Comparison of ENCODE assay signal across 12 mouse cellular contexts in the genomic region with DNA sequence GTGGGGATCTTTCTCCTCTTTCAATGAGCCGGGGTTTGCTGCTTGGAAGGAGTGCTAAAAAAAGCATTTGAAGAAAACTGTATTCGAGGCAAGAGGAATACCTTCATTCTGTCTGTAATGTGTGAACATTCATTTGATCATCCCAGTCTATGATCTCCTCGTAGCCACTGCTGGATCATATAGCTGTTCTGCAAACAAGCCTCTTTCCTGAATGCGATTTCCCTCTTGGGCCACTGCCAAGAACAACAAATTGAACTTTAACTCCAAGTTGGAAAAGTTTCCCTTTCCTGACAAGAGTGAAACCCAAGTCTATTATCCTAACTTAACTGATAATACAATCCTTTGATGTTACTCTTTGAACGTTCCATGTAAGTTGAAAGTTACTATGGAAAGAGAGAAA.
DNase-seq lines count a peak whose midpoint lies in the region; ATAC-seq and TF ChIP-seq lines count a peak whose summit lies in the region.
"Had no signal": no experiment of that assay in that cellular context is flagged by ENCODE, and none has a peak within 500 bp of the region (broad histone marks: within the 10 kb centered on the region; RNA-seq: fewer than 3 reads in every experiment).

No protein-coding gene starts in this region.

- H3K4me3 ChIP-seq in embryonic facial prominence, embryonic 11.5 days (ENCODE audit: low read depth, low read length): no peak overlapping the region
- H3K4me3 ChIP-seq in embryonic facial prominence, embryonic 10.5 days: no peak overlapping the region
- H3K4me3 ChIP-seq in intestine, postnatal 0 days (ENCODE audit: low read depth, low read length): no peak overlapping the region
- H3K4me3 ChIP-seq in liver, embryonic 14.5 days (ENCODE audit: insufficient read depth in 1 of 2, low read depth in 2 of 2, low read length in 2 of 2): no peak overlapping the region
- H3K4me3 ChIP-seq: heart, embryonic 12.5 days; megakaryocyte, embryonic 14.5 days; neural tube, embryonic 12.5 days had no signal

- no peaks in the 10 kb centered on the region for H3K4me1 ChIP-seq in embryonic facial prominence, embryonic 11.5 days (ENCODE audit: control insufficient read depth, insufficient read depth, low read length)
- H3K4me1 ChIP-seq in embryonic facial prominence, embryonic 10.5 days: peaks cover 8% of the 10 kb centered on the region; the same call in 1 of the 2 replicates
- no peaks in the 10 kb centered on the region for H3K4me1 ChIP-seq in intestine, postnatal 0 days (replicated peaks; ENCODE audit: control insufficient read depth, insufficient read depth, low read length)
- H3K4me1 ChIP-seq in liver, embryonic 14.5 days (replicated peaks; ENCODE audit: control insufficient read depth in 2 of 2, insufficient read depth in 2 of 2, low read length in 1 of 2): peaks cover 0 to 2% of the 10 kb centered on the region in 2 experiments; a peak in 1 of 4 replicates
- H3K4me1 ChIP-seq: megakaryocyte, embryonic 14.5 days; neural tube, embryonic 12.5 days had no signal

- 40% methylated on average over 5 of the region's 5 CpGs for WGBS in embryonic facial prominence, embryonic 11.5 days
- 65% methylated on average over 5 of the region's 5 CpGs for WGBS in embryonic facial prominence, embryonic 10.5 days
- WGBS in intestine, postnatal 0 days: 27% methylated on average over 5 of the region's 5 CpGs
- 40% methylated on average over 5 of the region's 5 CpGs for WGBS in liver, embryonic 14.5 days (ENCODE audit: insufficient replicate concordance)

- no peaks in the 10 kb centered on the region for H3K27me3 ChIP-seq in embryonic facial prominence, embryonic 11.5 days (ENCODE audit: control insufficient read depth, insufficient read depth, low read length)
- H3K27me3 ChIP-seq in embryonic facial prominence, embryonic 10.5 days (replicated peaks; ENCODE audit: low read depth, poor library complexity, severe bottlenecking): no peaks in the 10 kb centered on the region
- no peaks in the 10 kb centered on the region for H3K27me3 ChIP-seq in intestine, postnatal 0 days (replicated peaks; ENCODE audit: control insufficient read depth, insufficient read depth, low read length)
- H3K27me3 ChIP-seq in liver, embryonic 14.5 days (ENCODE audit: control insufficient read depth, insufficient read depth, low read length): no peaks in the 10 kb centered on the region
- H3K27me3 ChIP-seq: megakaryocyte, embryonic 14.5 days; neural tube, embryonic 12.5 days had no signal

- H3K4me2 ChIP-seq in embryonic facial prominence, embryonic 11.5 days (ENCODE audit: low read depth, low read length): no peak overlapping the region
- no peak overlapping the region for H3K4me2 ChIP-seq in intestine, postnatal 0 days (replicated peaks; ENCODE audit: low read depth)
- H3K4me2 ChIP-seq in liver, embryonic 14.5 days (ENCODE audit: low read depth): no peak overlapping the region
- H3K4me2 ChIP-seq: heart, embryonic 12.5 days; neural tube, embryonic 12.5 days had no signal

- no peak for TF ChIP-seq EP300 in liver, embryonic 14.5 days (IDR thresholded peaks at IDR 0.05; ENCODE audit: low read depth)

- peak; percentile 68 for DNase-seq in embryonic facial prominence, embryonic 11.5 days (ENCODE audit: low spot score)
- no peak for DNase-seq in embryonic facial prominence, embryonic 10.5 days (ENCODE audit: low spot score)
- DNase-seq in 3T3-L1 (ENCODE audit: low read depth, low spot score): peak; percentile 25
- peak; percentile 4 to 9 (median 7) for DNase-seq in liver, embryonic 14.5 days (ENCODE audit: low read depth in 3 of 3, low spot score in 3 of 3)
- no peak for DNase-seq in retina, embryonic 14.5 days (ENCODE audit: low spot score)
- DNase-seq in spleen, adult 18-20 months: no peak
- DNase-seq: right cerebral cortex, postnatal 14 days had no signal

- no peaks in the 10 kb centered on the region for H3K36me3 ChIP-seq in embryonic facial prominence, embryonic 11.5 days (replicated peaks; ENCODE audit: control insufficient read depth, insufficient read depth, low read depth, low read length)
- H3K36me3 ChIP-seq in embryonic facial prominence, embryonic 10.5 days (replicated peaks): no peaks in the 10 kb centered on the region
- no peaks in the 10 kb centered on the region for H3K36me3 ChIP-seq in intestine, postnatal 0 days (ENCODE audit: control insufficient read depth, insufficient read depth)
- no peaks in the 10 kb centered on the region for H3K36me3 ChIP-seq in liver, embryonic 14.5 days (replicated peaks; ENCODE audit: control insufficient read depth, insufficient read depth, low read depth)
- H3K36me3 ChIP-seq: heart, embryonic 12.5 days; neural tube, embryonic 12.5 days had no signal

- no peak for ATAC-seq in embryonic facial prominence, embryonic 11.5 days (replicated peaks; ENCODE audit: insufficient number of reproducible peaks, low FRiP score, low TSS enrichment, low read depth)
- ATAC-seq in intestine, postnatal 0 days: peak; percentile 54
- ATAC-seq in liver, embryonic 14.5 days (ENCODE audit: insufficient read depth): no peak
- ATAC-seq in CD4-positive, CD25-positive, alpha-beta regulatory T cell, adult 4 months: no peak

- H3K27ac ChIP-seq in embryonic facial prominence, embryonic 11.5 days (replicated peaks; ENCODE audit: low read depth, low read length): no peak overlapping the region
- H3K27ac ChIP-seq in embryonic facial prominence, embryonic 10.5 days (replicated peaks): no peak overlapping the region
- H3K27ac ChIP-seq in intestine, postnatal 0 days (ENCODE audit: low read depth, low read length): no peak overlapping the region
- H3K27ac ChIP-seq in liver, embryonic 14.5 days: no peak overlapping the region
- H3K27ac ChIP-seq: neural tube, embryonic 12.5 days had no signal

- no peak overlapping the region for H3K9ac ChIP-seq in embryonic facial prominence, embryonic 11.5 days (replicated peaks; ENCODE audit: low read length)
- H3K9ac ChIP-seq in intestine, postnatal 0 days (ENCODE audit: low read depth, low read length): no peak overlapping the region
- no peak overlapping the region for H3K9ac ChIP-seq in liver, embryonic 14.5 days (replicated peaks)
- H3K9ac ChIP-seq: heart, embryonic 12.5 days; neural tube, embryonic 12.5 days had no signal

- no peaks in the 10 kb centered on the region for H3K9me3 ChIP-seq in embryonic facial prominence, embryonic 11.5 days (replicated peaks; ENCODE audit: control insufficient read depth, low read length)
- no peaks in the 10 kb centered on the region for H3K9me3 ChIP-seq in embryonic facial prominence, embryonic 10.5 days
- no peaks in the 10 kb centered on the region for H3K9me3 ChIP-seq in intestine, postnatal 0 days (ENCODE audit: control insufficient read depth)
- H3K9me3 ChIP-seq in liver, embryonic 14.5 days (ENCODE audit: control insufficient read depth, low read length): no peaks in the 10 kb centered on the region
- H3K9me3 ChIP-seq: heart, embryonic 12.5 days; megakaryocyte, embryonic 14.5 days; neural tube, embryonic 12.5 days had no signal

- no peak for TF ChIP-seq CTCF in intestine, postnatal 0 days (IDR thresholded peaks at IDR 0.05; ENCODE audit: low read depth)
- no peak for TF ChIP-seq CTCF in liver, embryonic 14.5 days (IDR thresholded peaks at IDR 0.05; ENCODE audit: low read depth)

Comparison
In these comparisons a context has a peak if more than half of its experiments do, and no peak if none do; other contexts are left out.
1. DNase-seq: peak in embryonic facial prominence, embryonic 11.5 days (single experiment), 3T3-L1 (single experiment) and liver, embryonic 14.5 days (3 of 3); none in embryonic facial prominence, embryonic 10.5 days (single experiment), retina, embryonic 14.5 days (single experiment) and spleen, adult 18-20 months (0 of 2).